9 mouse cellular contexts compared by ENCODE assay signal in genomic region chr10:115778624-115779023, GRCm38 (mm10). TPM values are rescaled to one million over a fixed set of nuclear protein-coding genes. Genes with fewer than 3 reads are reported as not detected.
A peak's percentile ranks its signal among the peaks of the same experiment; 100 is the strongest.
DNase-seq lines count a peak whose midpoint lies in the region; ATAC-seq and TF ChIP-seq lines count a peak whose summit lies in the region.
"Had no signal": no experiment of that assay in that cellular context is flagged by ENCODE, and none has a peak within 500 bp of the region (broad histone marks: within the 10 kb centered on the region; RNA-seq: fewer than 3 reads in every experiment).

No protein-coding gene starts in this region.

- no peaks in the 10 kb centered on the region for H3K79me2 ChIP-seq in C2C12 (ENCODE audit: control insufficient read depth, insufficient read depth)

- no peak overlapping the region for H3ac ChIP-seq in C2C12 (ENCODE audit: control insufficient read depth, insufficient read length, low read depth)

- H3K4me1 ChIP-seq in hindbrain, embryonic 11.5 days (replicated peaks; ENCODE audit: control insufficient read depth, insufficient read depth, low read length), result no peaks in the 10 kb centered on the region
- no peaks in the 10 kb centered on the region for H3K4me1 ChIP-seq in hindbrain, embryonic 13.5 days (replicated peaks)
- H3K4me1 ChIP-seq: midbrain, embryonic 12.5 days had no signal

- TF ChIP-seq CTCF in C2C12 (IDR thresholded peaks at IDR 0.05; ENCODE audit: control insufficient read depth, insufficient read depth, insufficient read length), result peak; percentile 37

- no peaks in the 10 kb centered on the region for H3K9me3 ChIP-seq in hindbrain, embryonic 11.5 days (ENCODE audit: control insufficient read depth, low read length)
- H3K9me3 ChIP-seq in hindbrain, embryonic 13.5 days, result no peaks in the 10 kb centered on the region
- H3K9me3 ChIP-seq: midbrain, embryonic 12.5 days had no signal

- no peak; the same call in 1 of the 2 replicates for ATAC-seq in hindbrain, embryonic 11.5 days (ENCODE audit: low FRiP score)
- no peak for ATAC-seq in hindbrain, embryonic 13.5 days (ENCODE audit: low FRiP score)
- ATAC-seq in erythroblast, adult 5-6 weeks (replicated peaks; ENCODE audit: low FRiP score, poor library complexity, severe bottlenecking), result peak; percentile 71
- ATAC-seq in megakaryocyte-erythroid progenitor cell, adult 5-6 weeks (replicated peaks; ENCODE audit: low FRiP score, low TSS enrichment, poor library complexity, severe bottlenecking), result peak; percentile 69

- no peak overlapping the region for H3K4me2 ChIP-seq in hindbrain, embryonic 11.5 days (replicated peaks; ENCODE audit: low read depth, low read length)
- no peak overlapping the region for H3K4me2 ChIP-seq in hindbrain, embryonic 13.5 days
- H3K4me2 ChIP-seq: midbrain, embryonic 12.5 days had no signal

- H3K27ac ChIP-seq in hindbrain, embryonic 11.5 days (ENCODE audit: low read depth, low read length), result no peak overlapping the region
- H3K27ac ChIP-seq in hindbrain, embryonic 13.5 days, result no peak overlapping the region
- H3K27ac ChIP-seq: midbrain, embryonic 12.5 days had no signal

- no peaks in the 10 kb centered on the region for H3K79me3 ChIP-seq in C2C12 (ENCODE audit: low read depth)

- no peaks in the 10 kb centered on the region for H3K27me3 ChIP-seq in hindbrain, embryonic 11.5 days (ENCODE audit: control insufficient read depth, insufficient read depth, low read length)
- no peaks in the 10 kb centered on the region for H3K27me3 ChIP-seq in hindbrain, embryonic 13.5 days
- H3K27me3 ChIP-seq in C2C12 (ENCODE audit: control insufficient read depth, insufficient read depth, insufficient read length), result no peaks in the 10 kb centered on the region
- H3K27me3 ChIP-seq: midbrain, embryonic 12.5 days had no signal

- no peak overlapping the region for H3K9ac ChIP-seq in hindbrain, embryonic 11.5 days (ENCODE audit: low read depth, low read length)
- H3K9ac ChIP-seq in hindbrain, embryonic 13.5 days, result no peak overlapping the region
- H3K9ac ChIP-seq: midbrain, embryonic 12.5 days had no signal

- no peak overlapping the region for H3K4me3 ChIP-seq in hindbrain, embryonic 11.5 days (ENCODE audit: low read depth, low read length)
- no peak overlapping the region for H3K4me3 ChIP-seq in hindbrain, embryonic 13.5 days
- no peak overlapping the region for H3K4me3 ChIP-seq in C2C12 (ENCODE audit: insufficient read depth, poor library complexity, severe bottlenecking)
- H3K4me3 ChIP-seq: midbrain, embryonic 12.5 days had no signal

- 49% methylated on average over 5 of the region's 5 CpGs for WGBS in hindbrain, embryonic 11.5 days
- WGBS in hindbrain, embryonic 13.5 days, result 45% methylated on average over 5 of the region's 5 CpGs

- no peaks in the 10 kb centered on the region for H3K36me3 ChIP-seq in hindbrain, embryonic 11.5 days (ENCODE audit: control insufficient read depth, insufficient read depth, low read length)
- H3K36me3 ChIP-seq in hindbrain, embryonic 13.5 days, result no peaks in the 10 kb centered on the region
- no peaks in the 10 kb centered on the region for H3K36me3 ChIP-seq in C2C12 (ENCODE audit: control insufficient read depth, insufficient read depth)
- H3K36me3 ChIP-seq: midbrain, embryonic 12.5 days had no signal

- peak; percentile 41 for DNase-seq in hindbrain, embryonic 11.5 days (ENCODE audit: low spot score)
- DNase-seq in NIH3T3 (ENCODE audit: low read depth), result peak; percentile 7
- no peak for DNase-seq in spleen, postnatal 36 days (ENCODE audit: low spot score in 2 of 2)
- no peak for DNase-seq in heart, adult 11 months

TF ChIP-seq in C2C12, 6 proteins besides CTCF, POLR2A, EP300 and RAD21:
- no peak for TF ChIP-seq MYOG (IDR thresholded peaks at IDR 0.05; ENCODE audit: control insufficient read depth, extremely low read depth, insufficient read length)
- TF ChIP-seq CEBPB (IDR thresholded peaks at IDR 0.05; ENCODE audit: low read depth), result no peak
- TF ChIP-seq FOSL1 (IDR thresholded peaks at IDR 0.05; ENCODE audit: insufficient read depth, low read length, poor library complexity, severe bottlenecking), result no peak
- TF ChIP-seq USF1 (IDR thresholded peaks at IDR 0.05; ENCODE audit: low read depth), result no peak

RNA-seq across cellular contexts. Expression of gene Tspan8, which starts 38.0 kb away (rescaled TPM):
- polyA plus RNA-seq in hindbrain, embryonic 11.5 days (2014; fragmentation: Nextera tagmentation; extraction: Ambion mirVana), result 1.4 and 1.5 TPM in 2 replicates
- polyA plus RNA-seq in hindbrain, embryonic 13.5 days (2015; fragmentation: Nextera tagmentation; extraction: Ambion mirVana), result 0.91 and 1.0 TPM in 2 replicates
- 0.47 TPM for polyA plus RNA-seq in C2C12 (2012; fragmentation: generic; extraction: Trizol)
- total RNA-seq in erythroblast, adult 5-6 weeks (2015; ENCODE audit: low replicate concordance), result 387 and 395 TPM in 2 replicates
- 589 and 604 TPM in 2 replicates for total RNA-seq in erythroblast, adult 5-6 weeks (2017; ENCODE audit: low replicate concordance)
- 50.8 and 55.7 TPM in 2 replicates for total RNA-seq in megakaryocyte-erythroid progenitor cell, adult 5-6 weeks (2014; fragmentation: Nextera tagmentation)
- total RNA-seq in megakaryocyte-erythroid progenitor cell, adult 5-6 weeks (2017), result 85.7 and 105 TPM in 2 replicates

Comparison
In these comparisons a context has a peak if more than half of its experiments do, and no peak if none do; other contexts are left out.
1. ATAC-seq: peak in erythroblast, adult 5-6 weeks (single experiment) and megakaryocyte-erythroid progenitor cell, adult 5-6 weeks (single experiment); none in hindbrain, embryonic 11.5 days (single experiment) and hindbrain, embryonic 13.5 days (single experiment).
2. DNase-seq: peak in hindbrain, embryonic 11.5 days (single experiment) and NIH3T3 (single experiment); none in spleen, postnatal 36 days (0 of 2) and heart, adult 11 months (single experiment).